Mouse (Mus musculus) liver, adult 2 months (tissue): Measurements from ENCODE around the gene Inf2.

Experiments used
- CTCF ChIP-seq: fragments of 200-500 bp; IDR thresholded peaks from 2 replicates; pipeline ENCODE4 v1.5.1; 2011; ENCODE audit warnings: low read depth, low read length, control low read depth
- POLR2A ChIP-seq: fragments of 200-500 bp; IDR thresholded peaks from 2 replicates; pipeline ENCODE4 v1.6.1; 2011; ENCODE audit warnings: low read length, control low read depth; ENCODE audit not compliant: insufficient read depth; ENCODE audit errors: extremely low read depth

DNA sequence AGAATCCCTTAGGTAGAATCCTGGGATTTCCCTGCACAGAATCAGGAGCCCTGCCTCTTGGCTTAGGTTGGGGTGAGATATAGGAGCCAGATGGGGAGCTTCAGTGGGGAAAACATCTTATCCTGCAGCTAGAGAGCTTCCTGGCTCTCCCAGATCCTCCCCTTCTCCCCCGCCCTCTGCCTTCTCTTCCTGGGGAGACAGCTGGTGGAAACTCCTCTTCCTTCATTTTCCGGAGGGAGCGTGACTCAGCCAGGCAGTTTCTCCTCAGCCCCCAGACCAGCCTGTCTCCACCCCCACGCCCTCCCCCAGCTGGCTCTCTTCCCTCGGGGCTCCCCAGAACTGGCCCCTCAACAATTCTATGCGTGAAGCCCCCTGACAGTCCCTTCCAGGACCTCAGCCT lies 12.2 kb upstream of the Inf2 start:
- no peak for TF ChIP-seq POLR2A
- TF ChIP-seq CTCF, result no peak
